19 mouse cellular contexts compared by ENCODE assay signal in the genomic region with DNA sequence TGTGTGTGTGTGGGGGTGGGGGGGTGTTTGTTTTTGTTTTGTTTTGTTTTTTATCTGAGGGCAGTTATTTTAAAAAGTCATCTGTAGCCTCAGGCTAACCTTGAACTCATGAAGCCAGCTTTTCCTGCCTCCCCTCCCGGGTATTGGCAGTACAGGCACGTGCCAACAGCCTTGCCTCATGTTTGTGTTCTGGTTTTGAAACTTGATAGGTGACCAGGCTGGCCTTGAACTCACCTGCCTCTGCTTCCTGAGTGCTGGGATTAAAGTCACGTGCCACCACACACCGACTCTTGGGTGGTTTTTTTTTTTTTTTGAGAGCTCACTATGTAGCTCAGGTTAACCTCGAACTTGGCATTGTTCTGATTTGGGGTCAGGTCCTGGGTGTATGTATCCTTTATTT.
"Had no signal": no experiment of that assay in that cellular context is flagged by ENCODE, and none has a peak within 500 bp of the region (broad histone marks: within the 10 kb centered on the region; RNA-seq: fewer than 3 reads in every experiment).

No protein-coding gene starts in this region.

- H3K27ac ChIP-seq: midbrain, embryonic 10.5 days; midbrain, embryonic 12.5 days; neural tube, embryonic 13.5 days; neural tube, embryonic 15.5 days had no signal

- DNase-seq: lung, adult 18-20 months; lung, embryonic 14.5 days; lung, postnatal 10 days; lung, postnatal 4 days; midbrain, embryonic 14.5 days; retina, postnatal 1 day; right cerebral cortex, adult 18-20 months; right cerebral cortex, postnatal 25 days; right cerebral cortex, postnatal 4 days; spleen, adult 18-20 months; thymus, adult 18-20 months; thymus, postnatal 14 days; thymus, postnatal 36 days had no signal

- ATAC-seq: midbrain, embryonic 16.5 days had no signal

- H3K4me2 ChIP-seq: lung, embryonic 14.5 days; midbrain, embryonic 12.5 days; neural tube, embryonic 13.5 days; neural tube, embryonic 15.5 days had no signal

- H3K9ac ChIP-seq: lung, embryonic 14.5 days; midbrain, embryonic 12.5 days; neural tube, embryonic 13.5 days; neural tube, embryonic 15.5 days had no signal

- H3K27me3 ChIP-seq: midbrain, embryonic 12.5 days; neural tube, embryonic 13.5 days; neural tube, embryonic 15.5 days had no signal

- H3K9me3 ChIP-seq: midbrain, embryonic 10.5 days; midbrain, embryonic 12.5 days; neural tube, embryonic 13.5 days; neural tube, embryonic 15.5 days had no signal

- H3K4me3 ChIP-seq: midbrain, embryonic 10.5 days; midbrain, embryonic 12.5 days; myocyte; neural tube, embryonic 13.5 days; neural tube, embryonic 15.5 days had no signal
